Mouse (Mus musculus) lung, postnatal 0 days (tissue): ENCODE data around the gene Tbc1d30. TPM values are rescaled to one million over a fixed set of nuclear protein-coding genes. Genes with fewer than 3 reads are reported as not detected.

ENCODE experiments used
- ATAC-seq: fragments of 200-750 bp; cut with Nextera tagmentation; 2 replicates; pipeline ENCODE4 v1.8.0; 2017; ENCODE audit warnings: moderate library complexity
- DNase-seq: peaks from one replicate; pipeline ENCODE4 v3.0.0-alpha.2; 2016; ENCODE audit warnings: low spot score
- H3K27ac ChIP-seq: fragments of 300-500 bp; sonication (generic); 2 replicates; pipeline ENCODE4 v1.5.1; 2014; ENCODE audit warnings: antibody characterized with exemption, mild to moderate bottlenecking, low read length, mixed read lengths
- H3K27me3 ChIP-seq: fragments of 300-500 bp; sonication (generic); replicated peaks from 2 replicates; pipeline ENCODE4 v1.6.1; 2014; ENCODE audit warnings: low read length, mixed read lengths; ENCODE audit not compliant: insufficient read depth
- H3K36me3 ChIP-seq: fragments of 300-500 bp; sonication (generic); 2 replicates; pipeline ENCODE4 v1.6.1; 2014; ENCODE audit warnings: low read length, mixed read lengths; ENCODE audit not compliant: insufficient read depth
- H3K4me1 ChIP-seq: fragments of 300-500 bp; sonication (generic); 2 replicates; pipeline ENCODE4 v1.6.1; 2014; ENCODE audit warnings: antibody characterized with exemption, low read depth, low read length, mixed read lengths; ENCODE audit not compliant: insufficient read depth
- H3K4me2 ChIP-seq: fragments of 300-500 bp; sonication (generic); replicated peaks from 2 replicates; pipeline ENCODE4 v1.6.1; 2014; ENCODE audit warnings: low read depth, mild to moderate bottlenecking, low read length, moderate library complexity, mixed read lengths
- H3K4me3 ChIP-seq: fragments of 300-500 bp; sonication (generic); 2 replicates; pipeline ENCODE4 v1.5.1; 2014; ENCODE audit warnings: low read depth, low read length
- H3K9ac ChIP-seq: fragments of 300-500 bp; sonication (generic); replicated peaks from 2 replicates; pipeline ENCODE4 v1.6.1; 2014; ENCODE audit warnings: low read depth, mild to moderate bottlenecking
- H3K9me3 ChIP-seq: fragments of 300-500 bp; sonication (generic); 2 replicates; pipeline ENCODE4 v1.6.1; 2016; ENCODE audit warnings: low read length, mixed read lengths
- CTCF ChIP-seq: IDR thresholded peaks from 2 replicates; pipeline ENCODE4 v1.5.1; 2016; ENCODE audit warnings: antibody characterized with exemption, mild to moderate bottlenecking
- EP300 ChIP-seq: IDR thresholded peaks from 2 replicates; pipeline ENCODE4 v1.6.1; 2016; ENCODE audit warnings: antibody characterized with exemption, mild to moderate bottlenecking, control low read depth
- WGBS: fragments of 180-500 bp; shearing (Covaris S2); extraction: QIAGEN DNeasy Blood & Tissue Kit; methylation state at CpG from one replicate; pipeline ENCODE4 v1.1.7; 2014; 5-methylcytosine and 5-hydroxymethylcytosine counted together
- polyA plus RNA-seq: library from polyadenylated mRNA; unstranded; fragments of >200 nt; fragmentation: Nextera tagmentation; extraction: Ambion mirVana; gene quantifications from 2 replicates; pipeline ENCODE4 v1.2.1, GENCODE M21; 2015

The Tbc1d30 gene
- polyA plus RNA-seq, 1 experiment from 2014 or later = 4.4 TPM

GRCm38 (mm10) chr10:121326167-121326566 lies 24.9 kb downstream of the Tbc1d30 start:
- TF ChIP-seq CTCF (peak; percentile 46), EP300 (no peak)
- no peaks in the 10 kb centered on the region for H3K27me3 ChIP-seq
- ATAC-seq (no peak), DNase-seq (no peak)
- no peaks in the 10 kb centered on the region for H3K36me3 ChIP-seq
- no peak overlapping the region for H3K4me2 ChIP-seq
- no peaks in the 10 kb centered on the region for H3K9me3 ChIP-seq
- H3K27ac ChIP-seq = no peak overlapping the region
- no peaks in the 10 kb centered on the region for H3K4me1 ChIP-seq
- H3K9ac ChIP-seq = no peak overlapping the region
- H3K4me3 ChIP-seq = no peak overlapping the region

- Histone ChIP-seq H3K36me3 (no peaks in the 10 kb centered on the region), H3K4me2 (no peak overlapping the region), H3K9ac (no peak overlapping the region), H3K4me1 (no peaks in the 10 kb centered on the region), H3K27me3 (no peaks in the 10 kb centered on the region), H3K27ac (no peak overlapping the region), H3K4me3 (no peak overlapping the region), H3K9me3 (no peaks in the 10 kb centered on the region)
- no peak for ATAC-seq
- 77% methylated on average over 7 of the region's 7 CpGs for WGBS
- no peak for TF ChIP-seq CTCF
- no peak for TF ChIP-seq EP300
- DNase-seq = no peak
Observed at GRCm38 (mm10) chr10:121323493-121323892, 27.6 kb downstream of the Tbc1d30 start.

GRCm38 (mm10) chr10:121318397-121318950 lies 32.6 kb downstream of the Tbc1d30 start:
- H3K36me3 ChIP-seq = no peaks in the 10 kb centered on the region
- no peaks in the 10 kb centered on the region for H3K27me3 ChIP-seq
- no peak overlapping the region for H3K4me3 ChIP-seq
- H3K27ac ChIP-seq = peak overlapping the region; percentile 48
- DNase-seq (peak; percentile 91), ATAC-seq (peak; percentile 97)
- TF ChIP-seq EP300 = peak; percentile 81
- no peak for TF ChIP-seq CTCF
- no peaks in the 10 kb centered on the region for H3K9me3 ChIP-seq
- WGBS = 61% methylated on average over 7 of the region's 7 CpGs
- H3K4me1 ChIP-seq = no peaks in the 10 kb centered on the region; the same call in 1 of the 2 replicates
- no peak overlapping the region for H3K9ac ChIP-seq
- H3K4me2 ChIP-seq = no peak overlapping the region

DNA sequence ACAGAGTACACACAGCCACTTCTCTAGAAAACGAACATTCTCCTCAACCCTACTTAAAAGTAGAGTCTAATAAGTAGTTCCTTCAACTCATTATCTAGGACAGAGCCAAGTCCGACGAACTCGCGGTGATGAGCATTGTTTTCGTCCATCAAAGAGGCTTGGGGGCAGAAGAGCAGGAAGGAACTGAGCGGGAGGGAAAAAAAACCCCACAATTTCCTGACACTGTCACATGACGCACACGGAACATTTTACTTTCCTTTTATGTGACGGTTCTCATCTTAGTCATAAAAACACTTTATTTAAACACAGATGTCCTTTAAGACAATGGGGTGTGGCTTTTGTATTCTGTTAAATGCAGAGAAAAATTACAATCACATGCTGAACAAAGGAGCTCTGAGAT lies 34.7 kb downstream of the Tbc1d30 start:
- H3K4me1 ChIP-seq = no peaks in the 10 kb centered on the region; the same call in 1 of the 2 replicates
- H3K27ac ChIP-seq = peak overlapping the region; percentile 8; the same call in 1 of the 2 replicates
- H3K4me2 ChIP-seq = no peak overlapping the region
- no peak overlapping the region for H3K9ac ChIP-seq
- H3K9me3 ChIP-seq = no peaks in the 10 kb centered on the region
- H3K36me3 ChIP-seq = no peaks in the 10 kb centered on the region
- H3K4me3 ChIP-seq = no peak overlapping the region
- peak; percentile 20; the same call in 1 of the 2 replicates for ATAC-seq
- 0 out of 2 replicates have a peak, but pooled peaks cover 3% of the 10 kb centered on the region for H3K27me3 ChIP-seq
- DNase-seq = peak; percentile 62
- WGBS = 65% methylated on average over 10 of the region's 10 CpGs
- TF ChIP-seq CTCF (no peak), EP300 (peak; percentile 64; the same call in 1 of the 2 replicates)

DNA sequence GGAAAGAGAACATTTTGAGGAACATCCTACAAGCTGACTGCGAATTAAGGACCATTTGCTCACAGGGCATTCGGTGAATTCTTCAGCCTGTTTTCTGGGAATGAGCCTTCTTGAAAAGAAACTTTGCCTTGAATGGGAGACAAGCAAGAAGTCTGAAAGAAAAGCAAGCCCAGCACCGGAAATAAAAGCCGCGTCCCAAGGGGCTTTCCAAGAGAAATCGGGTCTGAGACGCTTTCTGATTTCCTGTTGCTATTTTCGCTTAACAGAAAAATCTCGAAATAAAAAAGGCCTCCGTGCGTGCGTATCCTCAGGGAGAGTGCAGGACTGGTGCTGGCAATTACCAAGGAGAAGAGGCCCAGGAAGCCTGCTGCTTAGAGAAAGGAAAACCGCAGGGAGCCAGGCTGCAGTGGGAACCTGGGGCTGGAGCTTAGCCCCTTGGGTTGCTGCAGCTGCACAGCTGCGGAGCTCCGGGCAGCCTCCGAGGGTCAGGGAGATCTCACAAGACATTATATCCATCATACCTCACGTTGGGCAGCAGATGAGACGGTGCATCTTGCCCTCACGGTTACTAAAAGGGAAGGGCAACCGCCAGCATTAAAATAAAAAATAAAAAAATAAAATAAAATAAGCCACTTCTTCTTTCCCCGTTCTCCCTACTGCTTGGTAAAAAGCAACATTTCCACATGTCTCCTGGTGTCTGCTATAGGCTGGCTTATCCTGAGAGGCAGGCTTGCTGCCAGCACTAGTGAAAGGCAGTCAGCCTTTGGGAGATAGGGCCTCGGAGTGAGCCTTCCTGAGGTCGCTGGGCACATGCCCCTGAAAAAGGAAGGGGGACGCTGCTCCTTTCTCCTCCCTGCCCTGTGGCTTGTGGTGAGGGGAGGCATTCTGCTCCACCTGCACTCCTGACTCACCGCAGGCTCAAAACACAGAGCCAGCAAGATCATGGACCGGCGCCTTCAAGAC lies 35.5 kb downstream of the Tbc1d30 start:
- Histone ChIP-seq H3K9ac (no peak overlapping the region), H3K9me3 (no peaks in the 10 kb centered on the region), H3K27me3 (0 out of 2 replicates have a peak, but pooled peaks cover 3% of the 10 kb centered on the region), H3K36me3 (no peaks in the 10 kb centered on the region), H3K4me3 (no peak overlapping the region), H3K4me2 (0 out of 2 replicates have a peak overlapping the region, but pooled peaks have one; percentile 20), H3K4me1 (no peaks in the 10 kb centered on the region; the same call in 1 of the 2 replicates), H3K27ac (peak overlapping the region; percentile 8; the same call in 1 of the 2 replicates)
- WGBS = 41% methylated on average over 27 of the region's 27 CpGs
- DNase-seq = no peak
- TF ChIP-seq CTCF (no peak), EP300 (no peak)
- ATAC-seq = no peak

DNA sequence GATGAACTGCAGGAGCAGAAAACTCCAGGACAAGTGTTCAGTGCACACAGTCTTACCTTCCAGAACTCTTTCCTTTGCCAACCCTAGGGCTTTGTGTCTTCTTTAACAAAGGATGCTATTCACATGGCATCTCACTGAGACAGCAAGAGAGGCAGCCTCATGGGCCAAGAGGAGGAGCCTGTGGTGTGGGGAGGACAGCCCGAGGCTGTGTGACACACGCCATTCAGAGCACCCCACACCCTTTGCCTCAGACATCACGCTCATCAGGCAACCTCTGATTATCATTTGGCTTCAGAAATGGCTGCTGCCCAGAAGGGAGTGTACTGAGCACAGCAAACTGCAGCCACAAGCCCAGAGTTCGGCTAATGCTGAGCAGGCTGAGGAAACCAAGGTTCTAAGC lies 36.9 kb downstream of the Tbc1d30 start:
- Histone ChIP-seq H3K36me3 (no peaks in the 10 kb centered on the region), H3K4me1 (peaks cover 7% of the 10 kb centered on the region), H3K9me3 (no peaks in the 10 kb centered on the region), H3K27me3 (peaks cover 11% of the 10 kb centered on the region; the same call in 1 of the 2 replicates), H3K4me2 (no peak overlapping the region), H3K9ac (no peak overlapping the region), H3K4me3 (no peak overlapping the region), H3K27ac (no peak overlapping the region)
- ATAC-seq (no peak), DNase-seq (no peak)
- 66% methylated on average over 4 of the region's 4 CpGs for WGBS
- TF ChIP-seq CTCF (no peak), EP300 (no peak)
